In the genomic region with DNA sequence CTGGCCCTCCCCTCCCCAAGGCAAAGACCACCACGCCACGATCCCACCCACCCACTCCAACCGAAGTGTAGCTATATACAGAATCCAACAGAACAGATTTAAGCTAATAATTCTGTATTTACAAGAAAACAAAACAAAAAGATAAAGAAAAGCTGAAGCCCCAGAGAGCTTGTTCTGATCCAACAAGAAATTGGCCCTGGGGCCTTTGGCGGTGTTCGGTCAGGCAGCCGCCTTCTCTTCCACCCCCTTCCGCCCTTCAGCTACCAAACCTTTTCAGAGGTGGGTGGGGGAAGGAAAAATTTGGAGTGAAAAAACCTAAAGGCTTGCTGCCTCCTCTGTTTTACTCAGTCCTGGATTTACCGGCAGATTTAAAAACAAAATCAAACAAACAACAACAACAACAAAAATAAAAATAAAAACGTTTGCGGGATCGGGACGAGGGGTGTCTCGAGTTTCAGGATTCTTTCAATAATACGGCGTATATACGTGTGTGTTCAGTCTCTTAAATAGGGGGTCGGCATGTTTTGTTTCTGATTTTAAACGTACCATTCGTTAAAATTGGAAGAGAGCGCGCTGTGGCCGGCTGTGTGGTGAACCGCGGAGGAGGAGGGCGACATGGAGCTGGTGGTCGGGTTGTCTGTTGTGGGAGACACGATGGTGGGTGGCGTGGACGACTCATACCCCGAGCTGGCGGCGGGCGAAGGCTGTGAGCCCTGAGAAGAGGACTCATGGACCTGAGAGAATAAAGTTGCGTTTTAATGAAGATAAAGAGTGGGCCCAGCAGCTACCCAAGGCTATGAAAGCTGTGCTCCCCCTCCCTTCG, we compare ENCODE assay signal across 8 mouse cellular contexts. TPM values are rescaled to one million over a fixed set of nuclear protein-coding genes. Genes with fewer than 3 reads are reported as not detected.
DNase-seq lines count a peak whose midpoint lies in the region; ATAC-seq lines count a peak whose summit lies in the region.

No protein-coding gene starts in this region.

- no peaks in the 10 kb centered on the region for H3K36me3 ChIP-seq in forebrain, embryonic 15.5 days
- H3K36me3 ChIP-seq in midbrain, embryonic 11.5 days (ENCODE audit: control insufficient read depth, insufficient read depth, low read length), result peaks cover 2% of the 10 kb centered on the region; the same call in 1 of the 2 replicates

- H3K4me3 ChIP-seq in forebrain, embryonic 15.5 days, result peak overlapping the region; percentile 54
- H3K4me3 ChIP-seq in midbrain, embryonic 11.5 days (ENCODE audit: low read depth, low read length), result peak overlapping the region; percentile 71

- H3K27me3 ChIP-seq in forebrain, embryonic 15.5 days, result peaks cover 32% of the 10 kb centered on the region
- peaks cover 58% of the 10 kb centered on the region for H3K27me3 ChIP-seq in midbrain, embryonic 11.5 days (ENCODE audit: control insufficient read depth, insufficient read depth, low read length)

- H3K27ac ChIP-seq in forebrain, embryonic 15.5 days (replicated peaks), result peak overlapping the region; percentile 82
- peak overlapping the region; percentile 76 for H3K27ac ChIP-seq in midbrain, embryonic 11.5 days (ENCODE audit: low read depth, low read length)

- H3K4me1 ChIP-seq in forebrain, embryonic 15.5 days, result peaks cover 29% of the 10 kb centered on the region
- H3K4me1 ChIP-seq in midbrain, embryonic 11.5 days (ENCODE audit: control insufficient read depth, insufficient read depth, low read length), result no peaks in the 10 kb centered on the region

- 1% methylated on average over 35 of the region's 35 CpGs for WGBS in forebrain, embryonic 15.5 days
- under 1% methylated on average over 35 of the region's 35 CpGs for WGBS in midbrain, embryonic 11.5 days

- no peaks in the 10 kb centered on the region for H3K9me3 ChIP-seq in forebrain, embryonic 15.5 days
- H3K9me3 ChIP-seq in midbrain, embryonic 11.5 days (ENCODE audit: control insufficient read depth, low read length), result no peaks in the 10 kb centered on the region

- ATAC-seq in forebrain, embryonic 15.5 days (replicated peaks), result peak; percentile 3; the same call in 1 of the 2 replicates
- no peak; the same call in 1 of the 2 replicates for ATAC-seq in midbrain, embryonic 11.5 days (ENCODE audit: low FRiP score)

- DNase-seq in embryo, embryonic 10 days (ENCODE audit: low spot score), result peak; percentile 59
- DNase-seq in embryo, embryonic 10.5 days (ENCODE audit: low spot score), result no peak
- peak; percentile 42 for DNase-seq in Muller cell, postnatal 12 days (ENCODE audit: inconsistent ontology term)
- peak; percentile 97 for DNase-seq in midbrain, embryonic 11.5 days (ENCODE audit: low spot score, missing footprints)
- DNase-seq in spleen, postnatal 14 days (ENCODE audit: low spot score in 2 of 2), result no peak
- DNase-seq in urinary bladder, postnatal 25 days (ENCODE audit: low spot score), result no peak
- no peak for DNase-seq in adrenal gland, adult (ENCODE audit: inconsistent age in 2 of 2, low spot score in 1 of 2)

- H3K9ac ChIP-seq in forebrain, embryonic 15.5 days (replicated peaks), result peak overlapping the region; percentile 69
- H3K9ac ChIP-seq in midbrain, embryonic 11.5 days (ENCODE audit: low read length), result peak overlapping the region; percentile 94

- peak overlapping the region; percentile 52 for H3K4me2 ChIP-seq in forebrain, embryonic 15.5 days (replicated peaks)
- peak overlapping the region; percentile 49 for H3K4me2 ChIP-seq in midbrain, embryonic 11.5 days

RNA-seq across cellular contexts. Expression of a gene that starts 1.0 kb away (rescaled TPM):
- polyA plus RNA-seq in forebrain, embryonic 15.5 days (2015; fragmentation: Nextera tagmentation; extraction: Ambion mirVana), result 46.2 and 55.0 TPM in 2 replicates
- 41.7 and 42.5 TPM in 2 replicates for polyA plus RNA-seq in midbrain, embryonic 11.5 days (2014; fragmentation: Nextera tagmentation; extraction: Ambion mirVana)

RNA-seq across cellular contexts. Expression of a gene that starts 4.4 kb away (rescaled TPM):
- polyA plus RNA-seq in forebrain, embryonic 15.5 days (2015; fragmentation: Nextera tagmentation; extraction: Ambion mirVana), result 9.6 and 9.8 TPM in 2 replicates
- 13.7 and 14.8 TPM in 2 replicates for polyA plus RNA-seq in midbrain, embryonic 11.5 days (2014; fragmentation: Nextera tagmentation; extraction: Ambion mirVana)

Comparison
In these comparisons a context has a peak if more than half of its experiments do, and no peak if none do; other contexts are left out.
1. DNase-seq: peak in embryo, embryonic 10 days (single experiment), Muller cell, postnatal 12 days (single experiment) and midbrain, embryonic 11.5 days (single experiment); none in embryo, embryonic 10.5 days (single experiment), spleen, postnatal 14 days (0 of 2), urinary bladder, postnatal 25 days (single experiment) and adrenal gland, adult (0 of 2).